Mouse (Mus musculus): Measurements from ENCODE around the gene Bola2.

GRCm38 (mm10) chr7:126659771-126660170 is 35.4 kb upstream of the Bola2 start:
- TF ChIP-seq CTCF (IDR thresholded peaks at IDR 0.05) (no peak), POLR2A (IDR thresholded peaks at IDR 0.05; ENCODE audit: insufficient read depth, low read depth, low read length) (no peak), EP300 (IDR thresholded peaks at IDR 0.05; ENCODE audit: insufficient read depth, low read depth, low read length) (no peak)
